Mouse (Mus musculus): ENCODE results near the gene Krt17. TPM values are rescaled to one million over a fixed set of nuclear protein-coding genes. Genes with fewer than 3 reads are reported as not detected.
A peak's percentile ranks its signal among the peaks of the same experiment; 100 is the strongest.
"Not testable (repeated sequence)": the region's sequence is repeated elsewhere in the genome, so short reads cannot be mapped to it uniquely, and the experiment has no call there.

Gene Krt17
- not detected in 2 replicates for polyA plus RNA-seq (2012; rRNA removed)

GRCm38 (mm10) chr11:100260514-100261234, at the start of gene Krt17:
Gene Krt17, minus strand, starts transcription at chr11:100261029.
- no peaks in the 10 kb centered on the region for H3K36me3 ChIP-seq (ENCODE audit: control insufficient read depth, insufficient read depth, low read length)
- H3K4me1 ChIP-seq (ENCODE audit: control insufficient read depth, insufficient read depth, low read length): no peaks in the 10 kb centered on the region
- no peak for TF ChIP-seq POLR2A (IDR thresholded peaks at IDR 0.05; ENCODE audit: control insufficient read depth, low read depth, low read length)
- no peak for TF ChIP-seq CTCF (IDR thresholded peaks at IDR 0.05; ENCODE audit: control insufficient read depth, insufficient read depth, insufficient replicate concordance, low read depth, low read length)
- H3K27me3 ChIP-seq (ENCODE audit: control insufficient read depth, insufficient read depth, low read length): no peaks in the 10 kb centered on the region
- H3K4me3 ChIP-seq (ENCODE audit: control insufficient read depth, low read depth, low read length): no peak within 1 kb of the TSS
- no peak within 1 kb of the TSS for H3K27ac ChIP-seq (ENCODE audit: control insufficient read depth, insufficient read depth, low read depth, low read length)

DNA sequence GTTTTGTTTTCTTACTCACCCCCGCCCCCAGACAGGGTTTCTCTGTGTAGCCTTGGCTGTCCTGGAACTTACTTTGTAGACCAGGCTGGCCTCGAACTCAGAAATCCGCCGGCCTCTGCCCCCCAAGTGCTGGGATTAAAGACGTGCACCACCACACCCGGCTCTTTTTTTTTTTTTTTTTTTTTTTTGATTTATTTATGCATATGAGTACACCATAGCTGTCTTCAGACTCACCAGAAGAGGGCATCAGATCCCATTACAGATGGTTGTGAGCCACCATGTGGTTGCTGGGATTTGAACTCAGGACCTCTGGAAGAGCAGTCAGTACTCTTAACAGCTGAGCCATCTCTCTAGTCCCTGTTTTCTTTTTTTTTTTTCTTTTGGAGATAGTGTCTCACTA, 47.8 kb upstream of the Krt17 start:
- H3K27ac ChIP-seq (ENCODE audit: control insufficient read depth, insufficient read depth, low read depth, low read length); H3K36me3 ChIP-seq (ENCODE audit: control insufficient read depth, insufficient read depth, low read length); H3K4me3 ChIP-seq (ENCODE audit: control insufficient read depth, low read depth, low read length); H3K4me1 ChIP-seq (ENCODE audit: control insufficient read depth, insufficient read depth, low read length); H3K27me3 ChIP-seq (ENCODE audit: control insufficient read depth, insufficient read depth, low read length): not testable (repeated sequence)

GRCm38 (mm10) chr11:100307900-100308299, 47.1 kb upstream of the Krt17 start:
- Histone ChIP-seq H3K27ac (ENCODE audit: control insufficient read depth, insufficient read depth, low read depth, low read length) (no peak overlapping the region), H3K27me3 (ENCODE audit: control insufficient read depth, insufficient read depth, low read length) (no peaks in the 10 kb centered on the region), H3K36me3 (ENCODE audit: control insufficient read depth, insufficient read depth, low read length) (no peaks in the 10 kb centered on the region), H3K4me3 (ENCODE audit: control insufficient read depth, low read depth, low read length) (no peak overlapping the region), H3K4me1 (ENCODE audit: control insufficient read depth, insufficient read depth, low read length) (peaks cover 3% of the 10 kb centered on the region)
- TF ChIP-seq POLR2A (IDR thresholded peaks at IDR 0.05; ENCODE audit: control insufficient read depth, low read depth, low read length) (no peak), CTCF (IDR thresholded peaks at IDR 0.05; ENCODE audit: control insufficient read depth, insufficient read depth, insufficient replicate concordance, low read depth, low read length) (no peak)

GRCm38 (mm10) chr11:100301292-100301691, 40.5 kb upstream of the Krt17 start:
- no peak overlapping the region for H3K27ac ChIP-seq (ENCODE audit: control insufficient read depth, insufficient read depth, low read depth, low read length)
- H3K4me3 ChIP-seq (ENCODE audit: control insufficient read depth, low read depth, low read length): no peak overlapping the region
- peaks cover 2% of the 10 kb centered on the region for H3K4me1 ChIP-seq (ENCODE audit: control insufficient read depth, insufficient read depth, low read length)
- H3K27me3 ChIP-seq (ENCODE audit: control insufficient read depth, insufficient read depth, low read length): no peaks in the 10 kb centered on the region
- TF ChIP-seq CTCF (IDR thresholded peaks at IDR 0.05; ENCODE audit: control insufficient read depth, insufficient read depth, insufficient replicate concordance, low read depth, low read length) (no peak), POLR2A (IDR thresholded peaks at IDR 0.05; ENCODE audit: control insufficient read depth, low read depth, low read length) (no peak)
- H3K36me3 ChIP-seq (ENCODE audit: control insufficient read depth, insufficient read depth, low read length): no peaks in the 10 kb centered on the region

GRCm38 (mm10) chr11:100300293-100300692, 39.5 kb upstream of the Krt17 start:
- H3K27ac ChIP-seq (ENCODE audit: control insufficient read depth, insufficient read depth, low read depth, low read length): no peak overlapping the region
- H3K4me3 ChIP-seq (ENCODE audit: control insufficient read depth, low read depth, low read length): no peak overlapping the region
- H3K4me1 ChIP-seq (ENCODE audit: control insufficient read depth, insufficient read depth, low read length): peaks cover 2% of the 10 kb centered on the region
- H3K27me3 ChIP-seq (ENCODE audit: control insufficient read depth, insufficient read depth, low read length): no peaks in the 10 kb centered on the region
- H3K36me3 ChIP-seq (ENCODE audit: control insufficient read depth, insufficient read depth, low read length): no peaks in the 10 kb centered on the region
- peak; percentile 92; the same call in 1 of the 2 replicates for TF ChIP-seq CTCF (IDR thresholded peaks at IDR 0.05; ENCODE audit: control insufficient read depth, insufficient read depth, insufficient replicate concordance, low read depth, low read length)
- TF ChIP-seq POLR2A (IDR thresholded peaks at IDR 0.05; ENCODE audit: control insufficient read depth, low read depth, low read length): no peak

GRCm38 (mm10) chr11:100298274-100299036, 37.6 kb upstream of the Krt17 start:
- Histone ChIP-seq H3K36me3 (ENCODE audit: control insufficient read depth, insufficient read depth, low read length) (no peaks in the 10 kb centered on the region), H3K4me3 (ENCODE audit: control insufficient read depth, low read depth, low read length) (peak overlapping the region; percentile 25; the same call in 1 of the 2 replicates)
- TF ChIP-seq POLR2A (IDR thresholded peaks at IDR 0.05; ENCODE audit: control insufficient read depth, low read depth, low read length) (no peak), CTCF (IDR thresholded peaks at IDR 0.05; ENCODE audit: control insufficient read depth, insufficient read depth, insufficient replicate concordance, low read depth, low read length) (peak; percentile 90)

GRCm38 (mm10) chr11:100297801-100298200, 37.0 kb upstream of the Krt17 start:
- H3K36me3 ChIP-seq (ENCODE audit: control insufficient read depth, insufficient read depth, low read length): no peaks in the 10 kb centered on the region
- H3K4me3 ChIP-seq (ENCODE audit: control insufficient read depth, low read depth, low read length): peak overlapping the region; percentile 25; the same call in 1 of the 2 replicates
- no peaks in the 10 kb centered on the region for H3K27me3 ChIP-seq (ENCODE audit: control insufficient read depth, insufficient read depth, low read length)
- peaks cover 2% of the 10 kb centered on the region for H3K4me1 ChIP-seq (ENCODE audit: control insufficient read depth, insufficient read depth, low read length)
- TF ChIP-seq CTCF (IDR thresholded peaks at IDR 0.05; ENCODE audit: control insufficient read depth, insufficient read depth, insufficient replicate concordance, low read depth, low read length): peak; percentile 64
- no peak for TF ChIP-seq POLR2A (IDR thresholded peaks at IDR 0.05; ENCODE audit: control insufficient read depth, low read depth, low read length)
- no peak overlapping the region for H3K27ac ChIP-seq (ENCODE audit: control insufficient read depth, insufficient read depth, low read depth, low read length)

More at GRCm38 (mm10) chr11:100298274-100299036, 37.6 kb upstream of the Krt17 start:
- H3K4me1 ChIP-seq (ENCODE audit: control insufficient read depth, insufficient read depth, low read length): peaks cover 2% of the 10 kb centered on the region
- H3K27me3 ChIP-seq (ENCODE audit: control insufficient read depth, insufficient read depth, low read length): no peaks in the 10 kb centered on the region
- H3K27ac ChIP-seq (ENCODE audit: control insufficient read depth, insufficient read depth, low read depth, low read length): no peak overlapping the region

Data from testis, adult 2 months (tissue).